Comparison of ENCODE assay signal across 12 mouse cellular contexts in the genomic region with DNA sequence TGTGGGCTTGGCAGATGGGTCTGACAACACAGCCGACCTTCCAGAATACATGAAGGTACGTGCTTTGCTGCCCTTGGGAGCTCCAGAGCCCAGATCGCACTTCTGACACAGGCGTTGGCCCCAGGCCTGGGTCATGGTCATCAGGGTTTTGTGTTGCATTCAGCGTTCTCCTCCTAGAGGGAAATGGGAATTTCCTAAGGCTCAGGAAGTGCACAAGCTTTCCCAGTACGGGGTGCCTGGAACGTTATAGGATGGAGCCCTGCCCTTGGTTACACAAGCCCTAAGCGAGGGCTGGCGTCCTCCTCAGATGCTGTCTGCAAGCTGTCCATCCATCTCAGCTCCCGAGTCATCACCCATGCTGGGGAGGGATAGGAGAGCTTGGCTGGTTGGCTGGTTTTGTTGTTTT. TPM values are rescaled to one million over a fixed set of nuclear protein-coding genes. Genes with fewer than 3 reads are reported as not detected.
A peak's percentile ranks its signal among the peaks of the same experiment; 100 is the strongest.
DNase-seq lines count a peak whose midpoint lies in the region; ATAC-seq and TF ChIP-seq lines count a peak whose summit lies in the region.
"Had no signal": no experiment of that assay in that cellular context is flagged by ENCODE, and none has a peak within 500 bp of the region (broad histone marks: within the 10 kb centered on the region; RNA-seq: fewer than 3 reads in every experiment).

No protein-coding gene starts in this region.

- no peak for ATAC-seq in heart, embryonic 12.5 days (ENCODE audit: insufficient number of reproducible peaks, low FRiP score)
- ATAC-seq: CD4-positive, CD25-positive, alpha-beta regulatory T cell, adult 4 months; hindbrain, embryonic 16.5 days had no signal

- 68% methylated on average over 10 of the region's 10 CpGs for WGBS in heart, embryonic 12.5 days
- 80% methylated on average over 10 of the region's 10 CpGs for WGBS in small intestine, adult 2 months

- TF ChIP-seq CTCF in testis, adult 2 months (IDR thresholded peaks at IDR 0.05; ENCODE audit: control insufficient read depth, insufficient read depth, insufficient replicate concordance, low read depth, low read length) = no peak
- TF ChIP-seq CTCF in small intestine, adult 2 months (IDR thresholded peaks at IDR 0.05; ENCODE audit: extremely low read depth, insufficient read length, insufficient replicate concordance, low read depth, low read length) = no peak

- peak overlapping the region; percentile 30; the same call in 1 of the 2 replicates for H3K27ac ChIP-seq in testis, adult 2 months (ENCODE audit: control insufficient read depth, insufficient read depth, low read depth, low read length)
- no peak overlapping the region for H3K27ac ChIP-seq in heart, embryonic 12.5 days (ENCODE audit: poor library complexity, severe bottlenecking)
- H3K27ac ChIP-seq in small intestine, adult 2 months (ENCODE audit: insufficient read depth, low read depth, low read length) = 0 out of 2 replicates have a peak overlapping the region, but pooled peaks have one; percentile 6
- H3K27ac ChIP-seq: midbrain, embryonic 12.5 days had no signal

- peaks cover 4% of the 10 kb centered on the region for H3K4me1 ChIP-seq in testis, adult 2 months (ENCODE audit: control insufficient read depth, insufficient read depth, low read length)
- peaks cover 96% of the 10 kb centered on the region for H3K4me1 ChIP-seq in heart, embryonic 12.5 days (replicated peaks)
- peaks cover 20% of the 10 kb centered on the region; the same call in 1 of the 2 replicates for H3K4me1 ChIP-seq in small intestine, adult 2 months (ENCODE audit: control insufficient read depth, insufficient read depth, insufficient read length, low read length)

- DNase-seq in heart, adult 18-20 months = peak; percentile 81 to 85
- DNase-seq in heart, postnatal 25 days (ENCODE audit: low spot score) = no peak
- no peak for DNase-seq in testis, postnatal 14 days (ENCODE audit: low spot score)
- no peak for DNase-seq in spleen, adult 18-20 months
- no peak for DNase-seq in thymus, postnatal 36 days
- DNase-seq: thymus, adult 2 months had no signal

- no peaks in the 10 kb centered on the region for H3K27me3 ChIP-seq in testis, adult 2 months (ENCODE audit: control insufficient read depth, insufficient read depth, low read length)
- H3K27me3 ChIP-seq in heart, embryonic 12.5 days (replicated peaks) = no peaks in the 10 kb centered on the region
- no peaks in the 10 kb centered on the region for H3K27me3 ChIP-seq in small intestine, adult 2 months (ENCODE audit: control insufficient read depth, insufficient read depth, low read length)
- H3K27me3 ChIP-seq: midbrain, embryonic 12.5 days had no signal

- H3K36me3 ChIP-seq in testis, adult 2 months (ENCODE audit: control insufficient read depth, insufficient read depth, low read length) = no peaks in the 10 kb centered on the region
- peaks cover 6% of the 10 kb centered on the region; the same call in 1 of the 2 replicates for H3K36me3 ChIP-seq in heart, embryonic 12.5 days
- H3K36me3 ChIP-seq in small intestine, adult 2 months (ENCODE audit: control insufficient read depth, insufficient read depth, low read length) = no peaks in the 10 kb centered on the region

- 0 out of 2 replicates have a peak overlapping the region, but pooled peaks have one; percentile 8 for H3K9ac ChIP-seq in heart, embryonic 12.5 days
- H3K9ac ChIP-seq: midbrain, embryonic 12.5 days had no signal

- TF ChIP-seq POLR2A in testis, adult 2 months (IDR thresholded peaks at IDR 0.05; ENCODE audit: control insufficient read depth, low read depth, low read length) = no peak
- no peak for TF ChIP-seq POLR2A in small intestine, adult 2 months (IDR thresholded peaks at IDR 0.05; ENCODE audit: low read depth, low read length)

- H3K9me3 ChIP-seq in heart, embryonic 12.5 days (replicated peaks) = no peaks in the 10 kb centered on the region
- H3K9me3 ChIP-seq: midbrain, embryonic 12.5 days had no signal

- H3K4me3 ChIP-seq in testis, adult 2 months (ENCODE audit: control insufficient read depth, low read depth, low read length) = no peak overlapping the region
- H3K4me3 ChIP-seq in heart, embryonic 12.5 days = no peak overlapping the region
- H3K4me3 ChIP-seq in small intestine, adult 2 months (ENCODE audit: low read depth, low read length) = no peak overlapping the region
- H3K4me3 ChIP-seq: midbrain, embryonic 12.5 days had no signal

- no peak overlapping the region for H3K4me2 ChIP-seq in heart, embryonic 12.5 days
- H3K4me2 ChIP-seq: midbrain, embryonic 12.5 days had no signal

- intact Hi-C loops in heart, postnatal 25 days (cut with DNase I) = loop anchor here (2.0 kb wide), 1 partner anchor 16 kb away; no protein-coding TSS in a partner anchor

RNA-seq across cellular contexts. Expression of gene Sh3bp5, which starts 23.2 kb away (rescaled TPM):
- 10 to 100 TPM; 60.0 to 60.9 TPM for total RNA-seq in heart, adult 18-20 months (2021)
- total RNA-seq in heart, postnatal 25 days (2021) = 10 to 100 TPM; 41.0 to 58.1 TPM
- polyA plus RNA-seq in testis, adult 2 months (2012; rRNA removed) = 39.6 and 41.2 TPM in 2 replicates
- polyA plus RNA-seq in heart, embryonic 12.5 days (2016; fragmentation: Nextera tagmentation; extraction: Ambion mirVana) = 29.9 and 30.2 TPM in 2 replicates
- 3.0 and 6.9 TPM in 2 replicates for polyA plus RNA-seq in small intestine, adult 2 months (2012; rRNA removed)

Comparison
In these comparisons a context has a peak if more than half of its experiments do, and no peak if none do; other contexts are left out.
1. DNase-seq: peak in heart, adult 18-20 months (2 of 2); none in heart, postnatal 25 days (single experiment), testis, postnatal 14 days (single experiment), spleen, adult 18-20 months (0 of 2) and thymus, postnatal 36 days (0 of 2).